Mouse (Mus musculus) spleen, adult 2 months (tissue): ENCODE results near the gene Col6a1. TPM values are rescaled to one million over a fixed set of nuclear protein-coding genes. Genes with fewer than 3 reads are reported as not detected.
"Not testable (repeated sequence)": the region's sequence is repeated elsewhere in the genome, so short reads cannot be mapped to it uniquely, and the experiment has no call there.

ENCODE experiments used
- DNase-seq, 2 experiments: peaks; one replicate each; pipeline versions ENCODE4 v3.0.0 to v3.0.0-alpha.2; 2012 to 2021; ENCODE audit warnings: low spot score in 2 of 2, low read depth in 1 of 2
- H3K27ac ChIP-seq: fragments of 200-500 bp; 2 replicates; pipeline ENCODE4 v1.5.1; 2012; ENCODE audit warnings: low read length, inconsistent platforms; ENCODE audit not compliant: insufficient read depth
- H3K27me3 ChIP-seq: fragments of 200-500 bp; 2 replicates; pipeline ENCODE4 v1.6.1; 2012; ENCODE audit warnings: mild to moderate bottlenecking, moderate library complexity, low read length, inconsistent platforms; ENCODE audit not compliant: control insufficient read depth, insufficient read depth
- H3K36me3 ChIP-seq: fragments of 200-500 bp; 2 replicates; pipeline ENCODE4 v1.6.1; 2012; ENCODE audit warnings: mild to moderate bottlenecking, low read length, inconsistent platforms; ENCODE audit not compliant: control insufficient read depth, insufficient read depth
- H3K4me1 ChIP-seq: fragments of 200-500 bp; 2 replicates; pipeline ENCODE4 v1.6.1; 2011; ENCODE audit warnings: inconsistent platforms; ENCODE audit not compliant: control insufficient read depth, insufficient read depth, insufficient read length
- H3K4me3 ChIP-seq: fragments of 200-500 bp; 2 replicates; pipeline ENCODE4 v1.5.1; 2011; ENCODE audit warnings: mild to moderate bottlenecking, inconsistent platforms; ENCODE audit not compliant: insufficient read depth, insufficient read length; ENCODE audit errors: extremely low read depth
- CTCF ChIP-seq: fragments of 200-500 bp; IDR thresholded peaks from 2 replicates; pipeline ENCODE4 v1.5.1; 2011; ENCODE audit warnings: mild to moderate bottlenecking, inconsistent platforms; ENCODE audit not compliant: insufficient read depth, insufficient read length, insufficient replicate concordance; ENCODE audit errors: extremely low read depth
- POLR2A ChIP-seq: fragments of 200-500 bp; IDR thresholded peaks from 2 replicates; pipeline ENCODE4 v1.6.1; 2011; ENCODE audit warnings: low read depth, low read length, inconsistent platforms
- WGBS: fragments of 180-500 bp; shearing (Covaris S2); methylation state at CpG from one replicate; pipeline ENCODE4 v1.1.7; 2018; 5-methylcytosine and 5-hydroxymethylcytosine counted together
- polyA plus RNA-seq: library from polyadenylated mRNA; depleted of rRNA; stranded (reverse); fragments of >200 nt; gene quantifications from 2 replicates; pipeline ENCODE4 v1.2.3, GENCODE M21; 2012

Gene Col6a1
- polyA plus RNA-seq, 1 experiment, result 14.3 TPM

- Histone ChIP-seq H3K27ac (no peak overlapping the region), H3K4me3 (no peak overlapping the region), H3K36me3 (no peaks in the 10 kb centered on the region), H3K27me3 (no peaks in the 10 kb centered on the region), H3K4me1 (no peaks in the 10 kb centered on the region)
- DNase-seq, result no peak
- no peak for TF ChIP-seq POLR2A
- TF ChIP-seq CTCF, result no peak
- WGBS, result 88% methylated on average over 5 of the region's 5 CpGs
Observed at GRCm38 (mm10) chr10:76759878-76760277, 33.9 kb upstream of the Col6a1 start.

DNA sequence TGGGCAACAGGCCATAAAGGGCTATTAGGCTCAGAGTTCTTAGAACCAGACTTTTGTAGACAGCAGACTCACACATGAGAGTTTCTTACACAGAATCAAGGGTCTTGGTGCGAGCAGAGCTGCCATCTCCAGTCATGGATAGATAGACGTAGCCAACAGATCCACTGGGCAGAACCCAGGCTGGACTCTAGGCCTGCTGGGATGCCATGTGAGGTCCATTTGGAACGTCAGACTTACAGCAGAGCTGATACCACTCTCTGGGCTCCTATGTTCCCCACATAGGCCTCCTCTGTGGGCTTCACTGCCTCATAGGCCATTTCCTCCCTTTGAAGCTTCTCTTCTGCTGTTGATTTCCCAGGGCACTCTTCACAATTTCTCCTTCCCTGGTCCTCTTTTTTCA is 27.7 kb upstream of the Col6a1 start:
- Histone ChIP-seq H3K4me3 (no peak overlapping the region), H3K27ac (no peak overlapping the region), H3K27me3 (no peaks in the 10 kb centered on the region), H3K4me1 (no peaks in the 10 kb centered on the region), H3K36me3 (no peaks in the 10 kb centered on the region)
- DNase-seq, result no peak
- WGBS, result 81% methylated on average over 3 of the region's 3 CpGs
- TF ChIP-seq CTCF (no peak), POLR2A (no peak)

GRCm38 (mm10) chr10:76744267-76744666 is 18.3 kb upstream of the Col6a1 start:
- not testable (repeated sequence) for H3K4me3 ChIP-seq, H3K27ac ChIP-seq, H3K36me3 ChIP-seq, H3K4me1 ChIP-seq, H3K27me3 ChIP-seq
- DNase-seq, result peak in 1 of 2 experiments; percentile 9
- 10% methylated on average over 11 of the region's 11 CpGs for WGBS

DNA sequence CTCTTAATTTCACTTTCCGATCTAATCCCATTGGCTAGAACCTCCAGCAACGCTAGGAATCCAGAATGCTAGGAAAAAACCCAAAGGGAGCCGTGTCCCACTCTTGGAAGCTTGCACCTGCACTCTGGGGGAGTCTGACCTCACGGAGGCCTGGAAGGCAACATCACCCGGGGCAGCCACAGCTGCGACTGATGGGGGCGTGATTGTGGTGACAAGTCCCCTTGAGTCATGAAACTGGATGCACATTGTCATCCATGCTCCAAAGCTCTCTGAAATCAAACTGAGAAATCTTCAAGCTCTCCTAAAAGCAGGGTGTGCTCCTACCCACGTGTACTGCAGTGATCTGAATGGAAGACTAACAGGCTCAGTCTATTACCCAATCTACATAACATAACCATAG is 10.8 kb upstream of the Col6a1 start:
- TF ChIP-seq CTCF, result no peak
- TF ChIP-seq POLR2A, result no peak
- 71% methylated on average over 8 of the region's 8 CpGs for WGBS
- Histone ChIP-seq H3K36me3 (no peaks in the 10 kb centered on the region), H3K27me3 (no peaks in the 10 kb centered on the region), H3K4me1 (no peaks in the 10 kb centered on the region), H3K4me3 (no peak overlapping the region), H3K27ac (no peak overlapping the region)
- DNase-seq, result no peak

DNA sequence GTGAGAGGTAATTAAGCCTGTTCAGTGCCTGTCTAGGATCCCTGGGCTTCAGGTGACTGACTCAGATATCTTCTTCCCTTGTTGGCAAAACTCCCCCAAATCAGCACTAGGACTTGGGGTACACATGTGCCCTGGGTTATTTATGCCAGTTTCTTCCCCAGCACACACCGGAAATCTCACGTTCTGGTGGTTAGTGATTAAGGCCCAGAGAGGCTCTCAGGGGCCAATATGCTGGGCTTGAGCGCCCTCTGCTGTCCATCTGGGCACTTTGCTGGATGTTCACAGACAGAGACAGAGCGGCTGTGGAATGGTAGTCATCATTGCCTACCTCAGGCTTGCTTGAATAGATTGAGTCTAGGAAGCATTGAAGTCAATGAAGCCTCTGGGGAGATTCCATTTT is 9.0 kb upstream of the Col6a1 start:
- WGBS, result 7% methylated on average over 4 of the region's 4 CpGs
- Histone ChIP-seq H3K27me3 (no peaks in the 10 kb centered on the region), H3K36me3 (no peaks in the 10 kb centered on the region), H3K4me3 (no peak overlapping the region), H3K27ac (no peak overlapping the region), H3K4me1 (no peaks in the 10 kb centered on the region)
- peak; percentile 41 to 42 for DNase-seq
- TF ChIP-seq POLR2A (no peak), CTCF (peak; percentile 80; the same call in 1 of the 2 replicates)

GRCm38 (mm10) chr10:76733677-76734068 is 7.7 kb upstream of the Col6a1 start:
- Histone ChIP-seq H3K27me3 (no peaks in the 10 kb centered on the region), H3K4me1 (no peaks in the 10 kb centered on the region), H3K27ac (no peak overlapping the region), H3K36me3 (no peaks in the 10 kb centered on the region), H3K4me3 (no peak overlapping the region)
- no peak for DNase-seq
- no peak for TF ChIP-seq CTCF
- no peak for TF ChIP-seq POLR2A
- 77% methylated on average over 3 of the region's 3 CpGs for WGBS

GRCm38 (mm10) chr10:76732881-76733676 is 7.1 kb upstream of the Col6a1 start:
- WGBS, result 29% methylated on average over 17 of the region's 17 CpGs
- DNase-seq, result no peak
- Histone ChIP-seq H3K36me3 (no peaks in the 10 kb centered on the region), H3K27me3 (no peaks in the 10 kb centered on the region), H3K27ac (no peak overlapping the region), H3K4me1 (no peaks in the 10 kb centered on the region), H3K4me3 (no peak overlapping the region)
- no peak for TF ChIP-seq POLR2A
- no peak for TF ChIP-seq CTCF
